Mouse (Mus musculus) left cerebral cortex, postnatal 10 days (tissue): ENCODE data around the gene Notch4. TPM values are rescaled to one million over a fixed set of nuclear protein-coding genes. Genes with fewer than 3 reads are reported as not detected.

Source experiments
- DNase-seq, 2 experiments: peaks; one replicate each; pipeline ENCODE4 v3.0.0; 2021 to 2022; ENCODE audit warnings: low spot score in 2 of 2, mixed read lengths in 1 of 2; ENCODE audit errors: extremely low spot score in 1 of 2
- intact Hi-C: fragments of 180-260 bp; cut with DNase I; formaldehyde crosslinking; loops from one replicate; pipeline ENCODE4 v1.15.1; 2025
- total RNA-seq, 2 experiments: library from RNA; stranded (reverse); gene quantifications; 2 replicates each; pipeline ENCODE4 v1.2.3; 2021

Gene Notch4
- total RNA-seq, 2 experiments from 2014 or later = 10.6 to 12.0 TPM

DNA sequence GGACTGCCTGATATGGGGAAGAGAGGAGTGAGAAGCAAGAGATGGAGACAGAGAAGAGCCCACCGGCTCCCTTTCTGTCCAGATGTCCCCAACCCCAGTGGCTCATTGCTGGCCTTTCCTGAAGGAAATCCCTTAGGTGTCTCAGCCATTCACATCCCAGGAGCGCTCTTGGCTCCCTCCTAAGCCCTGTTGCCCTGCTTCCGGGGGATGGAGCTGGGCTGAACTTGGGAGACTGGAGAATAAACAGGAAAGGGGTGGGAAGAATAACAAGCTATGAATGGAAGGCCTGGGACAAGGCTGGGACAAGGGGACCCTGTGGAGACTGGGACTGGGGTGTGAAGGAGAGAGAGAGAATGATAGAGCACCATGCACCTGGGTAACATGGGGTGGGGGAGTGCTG, 728 bp downstream of the Notch4 start:
- peak in 1 of 2 experiments; percentile 83 for DNase-seq
- intact Hi-C loops = no loop called here

- intact Hi-C loops = no loop called here
- no peak for DNase-seq
Measured at GRCm38 (mm10) chr17:34567311-34567710, 3.2 kb downstream of the Notch4 start.

- intact Hi-C loops = no loop called here
Measured at GRCm38 (mm10) chr17:34568421-34568820, 4.4 kb downstream of the Notch4 start.

DNA sequence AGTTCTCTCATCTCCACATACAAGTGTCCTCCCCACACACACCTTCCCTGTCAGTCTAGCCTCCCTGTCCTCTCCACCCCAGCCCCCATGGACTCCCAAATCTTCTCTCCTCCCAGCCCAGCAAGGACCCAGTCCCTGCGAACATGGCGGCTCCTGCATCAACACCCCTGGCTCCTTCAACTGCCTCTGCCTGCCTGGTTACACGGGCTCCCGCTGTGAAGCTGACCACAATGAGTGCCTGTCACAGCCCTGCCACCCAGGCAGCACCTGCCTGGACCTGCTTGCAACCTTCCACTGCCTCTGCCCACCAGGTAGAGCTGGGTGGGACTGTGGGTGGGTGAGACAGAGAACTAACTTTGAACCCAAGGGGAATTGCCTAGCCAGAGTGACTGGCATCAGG, 5.9 kb downstream of the Notch4 start:
- intact Hi-C loops = no loop called here
- DNase-seq = no peak

More at GRCm38 (mm10) chr17:34568421-34568820, 4.4 kb downstream of the Notch4 start:
- no peak for DNase-seq

GRCm38 (mm10) chr17:34571875-34572274, 7.8 kb downstream of the Notch4 start:
- no peak for DNase-seq
- intact Hi-C loops = no loop called here

DNA sequence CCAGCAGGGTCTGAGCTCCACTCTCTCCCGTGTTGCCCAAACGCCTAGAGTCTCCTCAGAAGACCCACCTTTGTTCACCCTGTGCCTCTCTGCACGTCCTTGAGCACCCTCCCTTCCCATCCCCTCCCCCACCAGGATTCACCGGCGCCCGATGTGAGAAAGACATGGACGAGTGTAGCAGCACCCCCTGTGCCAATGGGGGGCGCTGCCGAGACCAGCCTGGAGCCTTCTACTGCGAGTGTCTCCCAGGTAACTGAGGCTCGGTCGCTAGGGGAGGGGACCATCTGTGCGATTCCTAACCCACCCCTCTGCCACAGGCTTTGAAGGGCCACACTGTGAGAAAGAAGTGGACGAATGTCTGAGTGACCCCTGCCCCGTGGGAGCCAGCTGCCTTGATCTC, 8.3 kb downstream of the Notch4 start:
- intact Hi-C loops = no loop called here
- peak in 1 of 2 experiments; percentile 54 for DNase-seq

- no peak for DNase-seq
- intact Hi-C loops = no loop called here
Measured at GRCm38 (mm10) chr17:34576577-34576976, 12.5 kb downstream of the Notch4 start.

- intact Hi-C loops = no loop called here
- DNase-seq = no peak
Measured at GRCm38 (mm10) chr17:34578070-34578469, 14.0 kb downstream of the Notch4 start.

- intact Hi-C loops = no loop called here
- DNase-seq = no peak
Measured at GRCm38 (mm10) chr17:34582528-34582927, 18.5 kb downstream of the Notch4 start.

DNA sequence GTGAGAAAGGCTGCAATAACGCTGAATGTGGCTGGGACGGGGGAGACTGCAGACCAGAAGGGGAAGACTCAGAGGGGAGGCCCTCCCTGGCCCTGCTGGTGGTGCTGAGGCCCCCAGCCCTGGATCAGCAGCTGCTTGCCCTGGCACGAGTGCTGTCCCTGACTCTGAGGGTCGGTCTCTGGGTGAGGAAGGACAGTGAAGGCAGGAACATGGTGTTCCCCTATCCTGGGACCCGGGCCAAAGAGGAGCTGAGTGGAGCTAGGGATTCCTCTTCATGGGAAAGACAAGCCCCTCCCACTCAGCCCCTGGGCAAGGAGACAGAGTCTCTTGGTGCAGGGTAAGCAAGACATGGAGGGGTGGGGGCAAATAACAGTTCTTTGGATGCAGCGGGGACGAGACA, 19.3 kb downstream of the Notch4 start:
- intact Hi-C loops = no loop called here
- peak in 1 of 2 experiments; percentile 63 for DNase-seq

GRCm38 (mm10) chr17:34583819-34584218, 19.8 kb downstream of the Notch4 start:
- intact Hi-C loops = no loop called here
- peak in 1 of 2 experiments; percentile 50 for DNase-seq

DNA sequence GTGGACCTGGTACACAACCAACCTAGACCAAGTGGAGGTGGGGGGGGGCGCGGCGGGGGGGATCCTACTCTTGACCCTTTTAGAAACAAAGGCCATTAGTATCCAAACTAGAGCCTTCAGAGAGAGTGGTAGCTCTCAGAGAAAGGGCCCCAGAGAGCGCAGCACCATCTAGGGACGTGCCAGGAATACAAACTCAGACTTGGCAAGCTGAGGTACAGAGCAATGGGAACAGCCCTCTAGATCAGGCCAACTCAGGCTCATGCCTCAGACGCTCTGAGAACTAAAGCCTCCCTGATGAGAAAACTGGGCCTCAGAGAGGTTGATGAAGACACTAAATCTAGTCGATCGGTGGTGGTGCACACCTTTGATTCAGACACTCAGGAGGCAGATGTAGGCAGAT, 21.1 kb downstream of the Notch4 start:
- intact Hi-C loops = no loop called here
- DNase-seq = no peak

- peak in 1 of 2 experiments; percentile 63 for DNase-seq
- intact Hi-C loops = no loop called here
Measured at GRCm38 (mm10) chr17:34585877-34586771, 22.1 kb downstream of the Notch4 start.

DNA sequence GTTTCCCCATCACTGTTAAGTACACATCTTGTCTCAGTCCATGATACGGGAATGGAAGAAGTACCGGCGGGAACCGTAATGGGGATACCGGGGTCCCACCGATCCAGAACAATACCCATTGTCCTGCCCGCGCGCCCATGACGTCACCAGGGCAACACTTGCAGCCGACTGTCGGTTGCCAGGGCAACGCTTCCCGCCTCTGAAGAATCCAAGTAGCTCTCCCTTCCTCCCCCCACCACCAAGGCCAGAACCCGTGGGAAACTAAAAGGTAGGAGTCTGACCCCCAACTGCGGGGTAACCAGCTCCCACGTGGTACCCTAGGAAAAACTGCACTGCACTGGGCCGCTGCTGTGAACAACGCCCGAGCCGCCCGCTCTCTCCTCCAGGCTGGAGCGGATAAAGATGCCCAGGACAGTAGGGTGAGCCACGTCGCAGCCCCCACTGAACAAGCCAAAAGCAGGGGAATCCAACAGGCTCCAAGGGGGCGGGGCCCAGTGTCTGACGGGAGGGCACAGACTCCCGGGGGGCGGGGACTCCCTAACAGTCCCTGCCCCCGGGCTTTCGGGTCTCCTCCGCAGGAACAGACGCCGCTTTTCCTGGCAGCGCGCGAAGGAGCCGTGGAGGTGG, 22.8 kb downstream of the Notch4 start:
- intact Hi-C loops = no loop called here

GRCm38 (mm10) chr17:34587423-34587811, 23.3 kb downstream of the Notch4 start:
- intact Hi-C loops = no loop called here
- DNase-seq = peak; percentile 94 to 99

More for the DNA sequence above, 22.8 kb downstream of the Notch4 start:
- DNase-seq = peak; percentile 86 to 95

DNA sequence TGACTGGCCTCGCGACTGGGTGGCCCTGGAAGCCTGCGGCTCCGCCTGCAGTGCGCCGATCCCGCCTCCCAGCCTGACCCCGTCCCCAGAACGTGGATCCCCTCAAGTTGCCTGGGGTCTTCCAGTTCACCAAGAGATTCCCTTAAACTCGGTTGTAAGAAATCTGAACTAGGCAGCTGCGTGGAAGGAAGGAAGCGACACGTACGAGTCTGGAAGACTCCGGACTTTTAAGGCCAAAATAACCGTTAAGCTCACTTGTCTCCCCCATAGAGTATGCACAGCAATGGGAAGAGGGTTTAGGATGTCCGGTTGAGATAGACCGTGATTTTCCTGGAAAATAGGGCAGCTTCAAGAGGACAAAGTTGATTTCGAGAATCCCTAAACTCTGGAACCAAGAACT, 23.7 kb downstream of the Notch4 start:
- intact Hi-C loops = no loop called here

DNA sequence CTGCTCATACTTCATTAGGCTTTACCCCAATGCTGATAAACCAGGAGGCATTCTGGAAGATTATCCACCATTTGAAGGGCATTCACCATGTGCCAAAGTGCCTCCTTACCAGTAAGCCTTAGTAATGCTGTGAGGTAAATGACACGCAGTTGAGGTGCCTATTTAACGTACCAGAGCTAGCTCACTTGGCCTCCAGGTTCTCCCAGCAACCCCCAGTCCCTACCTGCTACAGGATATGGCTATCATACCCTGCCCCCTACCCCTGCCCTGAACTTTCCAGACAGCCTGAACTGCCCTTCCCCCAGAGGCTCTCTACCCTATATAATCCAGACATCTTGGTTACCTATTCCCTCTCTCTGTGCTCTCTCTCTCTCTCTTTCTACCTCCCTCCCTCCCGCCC, 24.7 kb downstream of the Notch4 start:
- DNase-seq = no peak
- intact Hi-C loops = no loop called here

More for the DNA sequence above, 23.7 kb downstream of the Notch4 start:
- no peak for DNase-seq

DNA sequence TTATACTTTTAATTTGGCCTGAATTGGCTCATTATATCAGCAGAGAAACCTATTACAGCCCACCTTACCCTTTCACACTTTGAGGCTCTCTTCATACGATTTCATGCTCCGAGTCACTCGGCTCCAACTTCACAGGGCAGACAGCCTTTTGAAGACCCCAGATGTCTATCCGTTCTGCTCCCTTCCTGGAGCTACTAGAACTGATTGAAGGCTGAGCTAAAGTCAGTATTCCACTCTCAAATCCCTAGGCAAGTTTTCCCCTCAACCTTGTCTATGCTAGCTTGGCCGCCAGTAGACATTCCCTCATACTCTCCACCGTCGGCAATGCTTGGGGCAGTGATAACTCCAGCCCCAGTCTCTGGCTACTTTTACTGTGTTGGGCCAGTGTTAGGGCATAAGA, 25.1 kb downstream of the Notch4 start:
- intact Hi-C loops = no loop called here
- DNase-seq = no peak

GRCm38 (mm10) chr17:34589681-34590101, 25.6 kb downstream of the Notch4 start, which contains the start of gene Gpsm3:
TSS of gene Gpsm3 (plus strand) at chr17:34589806.
- intact Hi-C loops = no loop called here
- peak in 1 of 2 experiments; percentile 83 for DNase-seq
